Mouse (Mus musculus): ENCODE results near the gene Tmem231. TPM values are rescaled to one million over a fixed set of nuclear protein-coding genes. Genes with fewer than 3 reads are reported as not detected.

Tmem231 gene
- polyA plus RNA-seq, 1 experiment, result 17.2 TPM

DNA sequence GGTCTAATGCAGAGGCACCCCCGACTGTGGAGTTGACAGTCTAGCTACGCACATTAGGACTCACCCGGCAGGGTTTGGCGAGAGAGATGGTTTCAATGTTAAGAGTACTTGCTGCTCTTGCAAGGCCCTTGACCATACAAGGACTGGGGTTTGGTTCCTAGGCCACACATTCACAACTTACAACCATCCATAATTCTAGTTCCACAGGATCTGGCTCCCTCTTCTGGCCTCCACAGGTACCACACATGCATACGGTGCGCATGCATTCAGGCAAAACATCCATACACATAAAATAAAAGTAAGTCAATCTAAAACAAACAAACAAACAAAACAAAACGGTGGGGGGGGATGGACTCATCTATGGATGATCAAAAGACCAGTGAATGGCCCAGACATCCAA lies 38.7 kb downstream of the Tmem231 start:
- DNase-seq (ENCODE audit: low read depth), result no peak
- TF ChIP-seq CTCF (IDR thresholded peaks at IDR 0.05; ENCODE audit: borderline replicate concordance, extremely low read depth, insufficient read depth, insufficient read length) (peak; percentile 14; the same call in 1 of the 2 replicates), POLR2A (IDR thresholded peaks at IDR 0.05; ENCODE audit: borderline replicate concordance, extremely low read depth, insufficient read depth, insufficient read length, poor library complexity, severe bottlenecking) (no peak)

DNA sequence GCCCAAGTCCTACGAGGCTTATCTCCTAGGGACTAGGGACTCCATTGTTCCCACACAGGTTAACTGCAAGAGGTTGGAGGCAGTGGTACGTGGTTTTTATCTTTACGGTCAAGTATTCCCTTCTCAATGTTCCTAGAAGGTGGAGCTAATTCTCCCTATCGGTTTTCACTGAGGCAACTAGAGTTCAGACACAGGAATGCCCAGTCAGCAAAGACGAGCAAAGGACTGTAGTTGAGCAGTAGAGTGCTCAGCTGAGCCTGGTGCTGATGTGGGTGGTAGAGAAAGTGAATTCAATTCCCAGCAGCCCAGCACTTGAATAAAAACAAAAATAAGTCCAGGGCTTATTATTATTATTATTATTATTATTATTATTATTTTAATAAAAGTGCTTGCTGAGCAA lies 41.1 kb downstream of the Tmem231 start:
- no peak for TF ChIP-seq POLR2A (IDR thresholded peaks at IDR 0.05; ENCODE audit: borderline replicate concordance, extremely low read depth, insufficient read depth, insufficient read length, poor library complexity, severe bottlenecking)
- TF ChIP-seq CTCF (IDR thresholded peaks at IDR 0.05; ENCODE audit: borderline replicate concordance, extremely low read depth, insufficient read depth, insufficient read length), result no peak
- DNase-seq (ENCODE audit: low read depth), result no peak

DNA sequence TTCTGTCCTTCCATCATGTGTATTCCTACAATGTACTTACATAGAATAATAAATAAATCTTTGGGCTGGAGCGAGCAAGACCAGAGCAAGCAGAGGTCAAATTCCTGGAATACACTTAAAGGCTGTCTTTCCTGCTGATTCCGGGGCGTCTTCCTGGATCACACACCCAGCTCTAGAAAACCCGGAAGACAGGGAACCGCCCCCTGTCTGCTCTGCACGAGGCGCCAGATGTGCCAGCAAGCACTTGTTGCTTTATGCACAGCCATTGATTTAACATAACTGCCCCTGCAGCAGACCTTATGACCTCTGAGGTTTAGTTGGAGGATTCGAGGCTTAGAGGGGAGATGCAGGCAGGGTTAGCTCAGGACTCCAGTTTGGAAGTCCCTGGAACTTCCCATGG lies 41.7 kb downstream of the Tmem231 start:
- no peak for TF ChIP-seq POLR2A (IDR thresholded peaks at IDR 0.05; ENCODE audit: borderline replicate concordance, extremely low read depth, insufficient read depth, insufficient read length, poor library complexity, severe bottlenecking)
- no peak for TF ChIP-seq CTCF (IDR thresholded peaks at IDR 0.05; ENCODE audit: borderline replicate concordance, extremely low read depth, insufficient read depth, insufficient read length)
- DNase-seq (ENCODE audit: low read depth), result no peak

DNA sequence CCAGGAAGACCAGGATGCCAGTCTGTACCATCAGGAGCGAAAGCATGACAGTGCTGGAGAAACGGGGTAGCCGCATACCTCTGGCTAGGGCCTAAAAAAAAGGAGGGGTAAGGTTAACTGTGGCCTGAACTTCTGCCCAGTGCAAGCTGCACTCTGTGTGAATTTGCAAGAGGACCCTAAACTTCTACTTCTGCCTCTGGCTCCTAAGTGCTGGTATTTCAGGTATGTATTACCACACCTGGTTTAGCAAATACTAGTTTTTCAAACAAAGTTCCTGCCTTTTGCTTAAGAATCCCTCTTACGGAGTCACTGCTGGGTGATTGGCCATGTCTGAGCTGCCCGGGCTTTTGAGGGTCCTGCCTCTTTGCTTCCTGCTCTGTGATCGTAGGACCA lies 42.8 kb downstream of the Tmem231 start:
- TF ChIP-seq CTCF (IDR thresholded peaks at IDR 0.05; ENCODE audit: borderline replicate concordance, extremely low read depth, insufficient read depth, insufficient read length), result no peak
- DNase-seq (ENCODE audit: low read depth), result no peak

DNA sequence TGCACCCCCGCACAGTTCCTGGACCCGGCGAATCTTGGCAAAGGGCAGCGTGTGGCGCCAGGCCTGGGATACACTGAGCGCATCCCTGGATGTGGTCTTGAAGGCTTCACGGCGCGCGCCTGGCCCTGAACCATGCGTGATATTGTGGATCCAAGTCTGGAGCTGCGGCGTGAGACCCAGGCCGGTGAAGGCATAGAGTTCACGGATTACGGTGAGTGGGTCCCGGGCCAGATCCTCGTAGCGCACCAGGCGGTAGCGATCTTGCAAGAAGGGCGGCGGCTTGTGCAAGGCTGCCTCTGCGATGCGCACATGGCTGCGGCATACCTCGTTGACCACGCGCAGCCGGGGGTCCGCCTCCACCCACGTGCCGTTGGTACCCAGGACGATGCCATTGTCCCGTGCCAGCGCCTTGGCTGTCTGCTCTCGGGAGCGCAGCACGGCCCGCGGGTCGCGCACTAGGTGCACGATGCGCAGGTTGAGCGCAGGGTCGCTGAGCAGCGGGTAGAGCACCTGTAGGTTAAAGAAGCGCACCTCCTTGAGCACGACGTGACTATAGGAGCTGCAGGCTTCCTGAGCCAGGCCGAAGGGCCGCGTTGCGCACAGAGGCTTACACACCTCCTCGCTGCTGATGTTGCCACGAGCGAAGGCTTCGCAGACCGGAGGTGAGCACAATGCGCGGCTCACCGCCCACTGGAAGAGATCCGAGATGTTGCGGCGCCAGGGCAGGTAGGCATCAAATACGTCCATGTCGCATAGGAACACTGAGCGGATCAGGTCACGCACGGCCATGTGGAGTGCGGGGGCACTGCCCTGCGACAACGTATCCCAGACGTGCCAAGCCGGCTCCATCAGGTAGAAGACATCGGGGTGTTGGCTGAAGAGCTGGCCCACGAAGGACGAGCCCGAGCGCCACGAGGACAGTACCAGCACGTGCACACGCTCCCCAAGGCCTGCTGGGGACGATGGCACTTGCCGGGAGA lies 43.5 kb downstream of the Tmem231 start:
- TF ChIP-seq CTCF (IDR thresholded peaks at IDR 0.05; ENCODE audit: borderline replicate concordance, extremely low read depth, insufficient read depth, insufficient read length) (no peak), POLR2A (IDR thresholded peaks at IDR 0.05; ENCODE audit: borderline replicate concordance, extremely low read depth, insufficient read depth, insufficient read length, poor library complexity, severe bottlenecking) (no peak)
- DNase-seq (ENCODE audit: low read depth), result no peak

DNA sequence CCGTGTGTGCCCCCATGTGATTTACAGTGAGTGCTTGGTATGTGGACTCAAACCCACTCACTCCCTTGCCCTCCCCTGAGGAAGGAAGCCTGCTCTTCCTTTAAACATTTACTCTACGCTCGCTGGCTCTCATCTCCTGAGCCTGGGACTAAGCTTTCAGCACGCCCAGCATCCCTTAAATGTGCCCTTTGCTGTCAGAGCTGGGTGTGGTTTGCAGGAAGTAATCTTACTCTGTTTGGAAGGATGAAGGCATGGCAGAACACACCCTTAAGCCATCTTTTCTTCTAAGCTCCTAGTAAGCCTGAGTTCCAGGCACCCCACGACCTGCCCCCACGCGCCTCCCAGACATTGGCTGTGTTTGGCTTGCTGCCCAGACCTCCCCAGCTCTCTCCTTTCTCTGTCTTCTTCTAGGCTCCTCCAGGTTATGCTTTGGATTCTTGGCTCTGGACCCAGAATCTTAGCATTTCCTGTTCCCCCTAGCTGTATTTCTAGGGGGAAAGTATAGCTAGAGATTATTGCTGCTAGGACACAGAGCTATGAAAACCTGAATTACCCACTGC lies 45.5 kb downstream of the Tmem231 start:
- DNase-seq (ENCODE audit: low read depth), result peak; percentile 28
- TF ChIP-seq CTCF (IDR thresholded peaks at IDR 0.05; ENCODE audit: borderline replicate concordance, extremely low read depth, insufficient read depth, insufficient read length) (no peak), POLR2A (IDR thresholded peaks at IDR 0.05; ENCODE audit: borderline replicate concordance, extremely low read depth, insufficient read depth, insufficient read length, poor library complexity, severe bottlenecking) (no peak)

DNA sequence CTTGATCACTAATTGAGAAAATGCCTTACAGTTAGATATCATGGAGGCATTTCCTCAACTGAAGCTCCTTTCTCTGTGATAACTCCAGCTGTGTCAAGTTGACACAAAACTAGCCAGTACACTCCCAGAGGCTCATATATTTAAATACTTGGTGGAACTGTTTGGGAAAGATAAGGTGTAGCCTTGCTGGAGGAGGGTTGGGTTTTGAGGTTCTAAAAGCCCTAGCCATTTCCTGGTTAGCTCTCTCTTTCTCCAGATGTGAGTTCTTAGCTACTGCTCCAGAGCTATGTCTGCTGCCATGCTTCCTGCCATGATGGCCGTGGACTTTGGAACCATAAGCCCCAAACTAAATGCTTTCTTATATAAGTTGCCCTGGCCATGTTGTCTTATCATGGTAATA lies 46.2 kb downstream of the Tmem231 start:
- no peak for TF ChIP-seq CTCF (IDR thresholded peaks at IDR 0.05; ENCODE audit: borderline replicate concordance, extremely low read depth, insufficient read depth, insufficient read length)
- no peak for TF ChIP-seq POLR2A (IDR thresholded peaks at IDR 0.05; ENCODE audit: borderline replicate concordance, extremely low read depth, insufficient read depth, insufficient read length, poor library complexity, severe bottlenecking)
- DNase-seq (ENCODE audit: low read depth), result no peak

DNA sequence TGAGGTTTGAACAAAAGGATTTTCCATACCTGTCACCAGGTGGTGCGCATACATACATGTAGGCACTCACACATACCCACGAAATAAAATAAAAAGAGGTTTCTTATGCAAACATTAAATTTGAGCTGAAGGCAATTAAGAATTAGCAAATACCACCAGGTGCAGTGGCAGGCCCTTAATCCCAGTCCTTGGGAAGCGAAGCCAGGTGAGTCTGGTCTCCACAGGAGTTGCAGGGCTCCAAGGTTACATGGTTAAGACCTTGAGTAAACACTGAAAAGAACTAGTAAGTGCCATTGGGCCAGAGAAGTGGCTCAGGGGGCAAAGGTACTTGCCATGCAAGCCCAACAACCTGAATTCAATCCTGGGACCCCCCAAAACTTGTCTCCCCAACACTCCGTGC lies 50.1 kb downstream of the Tmem231 start:
- TF ChIP-seq POLR2A (IDR thresholded peaks at IDR 0.05; ENCODE audit: borderline replicate concordance, extremely low read depth, insufficient read depth, insufficient read length, poor library complexity, severe bottlenecking) (no peak), CTCF (IDR thresholded peaks at IDR 0.05; ENCODE audit: borderline replicate concordance, extremely low read depth, insufficient read depth, insufficient read length) (no peak)

DNA sequence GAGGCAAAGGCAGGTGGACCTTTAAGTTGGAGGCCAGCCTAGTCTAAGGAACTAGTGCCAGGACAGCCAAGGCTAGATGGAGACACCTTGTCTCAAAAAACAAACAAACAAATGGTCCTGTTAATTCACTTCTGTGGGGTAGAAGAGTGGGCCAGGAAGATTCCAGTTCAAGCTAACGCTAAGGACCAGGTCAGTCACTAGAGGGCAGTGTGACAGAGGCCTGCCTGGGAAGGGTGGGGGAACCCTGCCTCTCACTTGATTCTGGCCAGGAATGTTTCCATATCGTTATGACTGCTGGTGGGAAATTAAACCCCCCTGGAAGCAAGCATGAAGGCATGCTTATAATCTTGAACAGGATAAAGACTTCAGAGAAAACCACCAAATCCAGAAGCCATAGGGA lies 52.1 kb downstream of the Tmem231 start:
- TF ChIP-seq CTCF (IDR thresholded peaks at IDR 0.05; ENCODE audit: borderline replicate concordance, extremely low read depth, insufficient read depth, insufficient read length), result peak; percentile 91
- no peak for TF ChIP-seq POLR2A (IDR thresholded peaks at IDR 0.05; ENCODE audit: borderline replicate concordance, extremely low read depth, insufficient read depth, insufficient read length, poor library complexity, severe bottlenecking)
- peak; percentile 66 for DNase-seq (ENCODE audit: low read depth)

More for the DNA sequence above, 50.1 kb downstream of the Tmem231 start:
- DNase-seq (ENCODE audit: low read depth), result no peak

DNA sequence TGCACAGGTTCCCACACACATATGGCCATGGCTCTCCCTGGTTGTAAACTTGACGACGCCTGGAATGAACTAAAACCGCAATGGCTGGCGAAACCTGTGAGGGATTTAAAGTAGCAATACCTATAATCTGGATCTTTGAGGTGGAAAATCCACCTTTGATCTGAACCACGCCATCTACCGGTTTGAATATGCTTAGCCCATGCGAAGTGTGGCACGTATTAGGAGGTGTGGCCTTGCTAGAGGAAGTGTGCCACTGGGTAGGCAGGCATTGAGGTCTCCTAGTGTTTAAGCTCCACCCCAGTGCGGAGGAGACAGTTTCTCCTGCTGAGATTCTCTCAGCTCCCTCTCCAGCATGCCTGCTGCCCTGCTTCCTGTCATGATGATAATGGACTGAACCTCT lies 56.0 kb downstream of the Tmem231 start:
- TF ChIP-seq CTCF (IDR thresholded peaks at IDR 0.05; ENCODE audit: borderline replicate concordance, extremely low read depth, insufficient read depth, insufficient read length), result no peak
- TF ChIP-seq POLR2A (IDR thresholded peaks at IDR 0.05; ENCODE audit: borderline replicate concordance, extremely low read depth, insufficient read depth, insufficient read length, poor library complexity, severe bottlenecking), result no peak
- DNase-seq (ENCODE audit: low read depth), result no peak

DNA sequence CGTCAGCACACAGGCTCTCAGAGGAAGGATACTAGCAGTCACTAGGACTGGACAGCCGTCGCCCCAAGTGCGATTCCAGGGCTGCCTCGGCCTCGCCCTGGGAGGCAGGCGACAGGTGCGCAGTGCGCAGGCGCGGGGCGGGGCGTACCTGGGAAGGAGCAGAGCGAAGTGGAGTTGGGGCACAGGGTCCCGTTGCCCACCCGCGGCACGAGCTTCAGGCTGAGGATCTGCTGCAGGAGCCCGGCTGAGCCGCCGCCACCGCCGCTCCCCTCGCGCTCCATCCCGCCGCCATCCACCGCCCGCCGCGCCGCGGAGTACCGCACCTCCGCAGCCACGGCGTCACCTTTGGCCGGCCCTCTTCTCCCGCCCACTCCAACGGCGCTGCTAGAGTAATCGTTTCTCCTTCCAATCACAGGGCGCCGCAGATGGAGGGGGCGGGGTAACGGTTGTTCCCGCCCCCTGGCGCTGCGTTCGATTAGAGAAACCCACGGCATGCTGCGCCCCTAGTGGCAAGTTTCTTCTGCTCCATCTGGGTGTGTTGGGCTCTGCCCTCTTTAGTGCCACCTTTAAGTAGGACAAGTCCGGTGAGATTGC lies 57.2 kb downstream of the Tmem231 start, which contains the start of gene Tmem170:
TSS of gene Tmem170 (minus strand) at position 396 of the 594 bp plus-strand sequence.
- DNase-seq (ENCODE audit: low read depth), result peak; percentile 98
- TF ChIP-seq CTCF (IDR thresholded peaks at IDR 0.05; ENCODE audit: borderline replicate concordance, extremely low read depth, insufficient read depth, insufficient read length) (peak; percentile 96), POLR2A (IDR thresholded peaks at IDR 0.05; ENCODE audit: borderline replicate concordance, extremely low read depth, insufficient read depth, insufficient read length, poor library complexity, severe bottlenecking) (peak; percentile 46; the same call in 1 of the 2 replicates)

All from brain, embryonic 14.5 days (tissue).